Mouse (Mus musculus): ENCODE measurements around the gene Siva1. TPM values are rescaled to one million over a fixed set of nuclear protein-coding genes. Genes with fewer than 3 reads are reported as not detected.

The Siva1 gene
- polyA plus RNA-seq, 1 experiment: 58.6 TPM

GRCm38 (mm10) chr12:112688458-112688857, 44.0 kb downstream of the Siva1 start:
- no peaks in the 10 kb centered on the region for H3K4me1 ChIP-seq (ENCODE audit: control insufficient read depth, insufficient read depth, low read length)
- H3K4me3 ChIP-seq (replicated peaks; ENCODE audit: extremely low read depth, low read depth, low read length): no peak overlapping the region
- TF ChIP-seq CTCF (IDR thresholded peaks at IDR 0.05; ENCODE audit: insufficient read depth, low read length): no peak
- no peak for TF ChIP-seq POLR2A (IDR thresholded peaks at IDR 0.05; ENCODE audit: borderline replicate concordance, extremely low read depth, low read depth, low read length)
- WGBS: 26% methylated on average over 15 of the region's 15 CpGs
- no peak for DNase-seq

- DNase-seq: peak; percentile 94
- WGBS: 3% methylated on average over 54 of the region's 54 CpGs
- no peaks in the 10 kb centered on the region for H3K4me1 ChIP-seq (ENCODE audit: control insufficient read depth, insufficient read depth, low read length)
- TF ChIP-seq CTCF (IDR thresholded peaks at IDR 0.05; ENCODE audit: insufficient read depth, low read length) (no peak), POLR2A (IDR thresholded peaks at IDR 0.05; ENCODE audit: borderline replicate concordance, extremely low read depth, low read depth, low read length) (peak; percentile 98)
- peak overlapping the region; percentile 82 for H3K4me3 ChIP-seq (replicated peaks; ENCODE audit: extremely low read depth, low read depth, low read length)
Measured at GRCm38 (mm10) chr12:112693185-112694126, 49.0 kb downstream of the Siva1 start.

GRCm38 (mm10) chr12:112694127-112694475, 49.6 kb downstream of the Siva1 start:
- DNase-seq: no peak
- 79% methylated on average over 10 of the region's 10 CpGs for WGBS
- no peaks in the 10 kb centered on the region for H3K4me1 ChIP-seq (ENCODE audit: control insufficient read depth, insufficient read depth, low read length)
- no peak overlapping the region for H3K4me3 ChIP-seq (replicated peaks; ENCODE audit: extremely low read depth, low read depth, low read length)
- TF ChIP-seq CTCF (IDR thresholded peaks at IDR 0.05; ENCODE audit: insufficient read depth, low read length) (no peak), POLR2A (IDR thresholded peaks at IDR 0.05; ENCODE audit: borderline replicate concordance, extremely low read depth, low read depth, low read length) (no peak)

- 63% methylated on average over 3 of the region's 3 CpGs for WGBS
Measured at GRCm38 (mm10) chr12:112696806-112697425, 52.4 kb downstream of the Siva1 start.

More at GRCm38 (mm10) chr12:112696806-112697425, 52.4 kb downstream of the Siva1 start:
- Histone ChIP-seq H3K4me1 (ENCODE audit: control insufficient read depth, insufficient read depth, low read length) (0 out of 2 replicates have a peak, but pooled peaks cover 4% of the 10 kb centered on the region), H3K4me3 (replicated peaks; ENCODE audit: extremely low read depth, low read depth, low read length) (no peak overlapping the region)
- no peak for DNase-seq
- no peak for TF ChIP-seq POLR2A (IDR thresholded peaks at IDR 0.05; ENCODE audit: borderline replicate concordance, extremely low read depth, low read depth, low read length)
- no peak for TF ChIP-seq CTCF (IDR thresholded peaks at IDR 0.05; ENCODE audit: insufficient read depth, low read length)

Other genes with a start within 250 kb of the Siva1 start
- 9.5 and 11.6 TPM in 2 replicates for gene A530016L24Rik, start 155.2 kb upstream of the Siva1 start, polyA plus RNA-seq (2012; rRNA removed)
- 0.09 TPM in 1 of 2 replicates, not detected in the other for gene Tmem179, start 127.9 kb upstream of the Siva1 start, polyA plus RNA-seq (2012; rRNA removed)
- gene Inf2, start 55.9 kb upstream of the Siva1 start, polyA plus RNA-seq (2012; rRNA removed): 28.0 and 33.6 TPM in 2 replicates
- gene Adssl1, start 24.6 kb upstream of the Siva1 start, polyA plus RNA-seq (2012; rRNA removed): 33.3 and 39.0 TPM in 2 replicates
- gene Akt1, start 30.2 kb downstream of the Siva1 start, polyA plus RNA-seq (2012; rRNA removed): 166 and 187 TPM in 2 replicates
- 40.9 and 51.2 TPM in 2 replicates for gene Zbtb42, start 34.1 kb downstream of the Siva1 start, polyA plus RNA-seq (2012; rRNA removed)
- gene Cep170b, start 75.8 kb downstream of the Siva1 start, polyA plus RNA-seq (2012; rRNA removed): 68.2 and 73.2 TPM in 2 replicates
- 78.2 and 90.1 TPM in 2 replicates for gene Pld4, start 116.0 kb downstream of the Siva1 start, polyA plus RNA-seq (2012; rRNA removed)
- 9.3 and 13.3 TPM in 2 replicates for gene Ahnak2, start 158.0 kb downstream of the Siva1 start, polyA plus RNA-seq (2012; rRNA removed)
- 9.4 and 10.0 TPM in 2 replicates for gene Clba1, start 164.3 kb downstream of the Siva1 start, polyA plus RNA-seq (2012; rRNA removed)
- gene Cdca4, start 184.7 kb downstream of the Siva1 start, polyA plus RNA-seq (2012; rRNA removed): 17.0 and 21.4 TPM in 2 replicates
- gene Gpr132, start 223.5 kb downstream of the Siva1 start, polyA plus RNA-seq (2012; rRNA removed): 9.2 and 12.9 TPM in 2 replicates